Mouse (Mus musculus) hindlimb bud, embryonic 11.5 days (tissue): ENCODE results near the gene Trim14.
A peak's percentile ranks its signal among the peaks of the same experiment; 100 is the strongest.

Experiments
- DNase-seq: peaks from one replicate; pipeline ENCODE4 v3.0.0-alpha.2; 2012; ENCODE audit warnings: low read depth, low spot score; ENCODE audit errors: extremely low spot score

Trim14 gene

GRCm38 (mm10) chr4:46529722-46530121 is 6.2 kb downstream of the Trim14 start:
- no peak for DNase-seq

- DNase-seq = no peak
These were observed 8.4 kb downstream of the Trim14 start for GRCm38 (mm10) chr4:46527558-46527926.

- DNase-seq = no peak
These were observed 9.0 kb downstream of the Trim14 start for GRCm38 (mm10) chr4:46526798-46527557.

- no peak for DNase-seq
These were observed 9.7 kb downstream of the Trim14 start for GRCm38 (mm10) chr4:46526226-46526625.

GRCm38 (mm10) chr4:46523324-46523723 is 12.6 kb downstream of the Trim14 start:
- DNase-seq = no peak

- no peak for DNase-seq
These were observed 14.5 kb downstream of the Trim14 start for GRCm38 (mm10) chr4:46521457-46521856.

GRCm38 (mm10) chr4:46520491-46520890 is 15.4 kb downstream of the Trim14 start:
- no peak for DNase-seq

GRCm38 (mm10) chr4:46507736-46508460 is 28.0 kb downstream of the Trim14 start:
- peak; percentile 64 for DNase-seq

GRCm38 (mm10) chr4:46506801-46507610 is 28.9 kb downstream of the Trim14 start:
- peak; percentile 54 for DNase-seq

- no peak for DNase-seq
These were observed 30.4 kb downstream of the Trim14 start for GRCm38 (mm10) chr4:46505361-46506057.

GRCm38 (mm10) chr4:46503881-46504280 is 32.1 kb downstream of the Trim14 start:
- no peak for DNase-seq

GRCm38 (mm10) chr4:46502606-46503502 is 33.1 kb downstream of the Trim14 start:
- no peak for DNase-seq

- DNase-seq = no peak
These were observed 37.0 kb downstream of the Trim14 start for GRCm38 (mm10) chr4:46498976-46499375.

GRCm38 (mm10) chr4:46498511-46498910 is 37.4 kb downstream of the Trim14 start:
- no peak for DNase-seq

- peak; percentile 37 for DNase-seq
These were observed 38.6 kb downstream of the Trim14 start for GRCm38 (mm10) chr4:46497286-46497892.

GRCm38 (mm10) chr4:46495543-46495942 is 40.4 kb downstream of the Trim14 start:
- no peak for DNase-seq

GRCm38 (mm10) chr4:46493071-46493470 is 42.9 kb downstream of the Trim14 start:
- no peak for DNase-seq

- DNase-seq = peak; percentile 56
These were observed 46.7 kb downstream of the Trim14 start, which contains the start of gene Nans for GRCm38 (mm10) chr4:46489028-46489925. Nans (plus strand) TSS chr4:46489248.
